Mouse (Mus musculus) E14TG2a.4 (cell line): Measurements from ENCODE around the gene Ocel1.

Source experiments
- CTCF ChIP-seq: conservative IDR thresholded peaks from 2 replicates; pipeline ENCODE4 v1.5.1; 2014; ENCODE audit warnings: low read length
- NANOG ChIP-seq: IDR thresholded peaks from 2 replicates; pipeline ENCODE4 v1.6.1; 2014; ENCODE audit warnings: borderline replicate concordance, low read length, mixed read lengths

- TF ChIP-seq CTCF (no peak), NANOG (no peak)
Observed at GRCm38 (mm10) chr8:71391696-71392095, 20.6 kb downstream of the Ocel1 start.
